Comparison of ENCODE assay signal across 8 mouse cellular contexts in genomic region chr3:126597161-126597595, GRCm38 (mm10). TPM values are rescaled to one million over a fixed set of nuclear protein-coding genes. Genes with fewer than 3 reads are reported as not detected.
DNase-seq lines count a peak whose midpoint lies in the region; ATAC-seq and TF ChIP-seq lines count a peak whose summit lies in the region.

No protein-coding gene starts in this region.

- 0 out of 2 replicates have a peak, but pooled peaks cover 4% of the 10 kb centered on the region for H3K9me3 ChIP-seq in limb, embryonic 12.5 days
- H3K9me3 ChIP-seq in midbrain, embryonic 11.5 days (ENCODE audit: control insufficient read depth, low read length): no peaks in the 10 kb centered on the region

- peak overlapping the region; percentile 91 for H3K4me2 ChIP-seq in limb, embryonic 12.5 days
- peak overlapping the region; percentile 97 for H3K4me2 ChIP-seq in midbrain, embryonic 11.5 days

- H3K27me3 ChIP-seq in limb, embryonic 12.5 days: no peaks in the 10 kb centered on the region
- no peaks in the 10 kb centered on the region for H3K27me3 ChIP-seq in midbrain, embryonic 11.5 days (ENCODE audit: control insufficient read depth, insufficient read depth, low read length)
- H3K27me3 ChIP-seq in small intestine, adult 2 months (ENCODE audit: control insufficient read depth, insufficient read depth, low read length): no peaks in the 10 kb centered on the region

- no peak for TF ChIP-seq POLR2A in cortical plate, adult 2 months (IDR thresholded peaks at IDR 0.05; ENCODE audit: extremely low read depth, insufficient read depth, low read length)
- TF ChIP-seq POLR2A in small intestine, adult 2 months (IDR thresholded peaks at IDR 0.05; ENCODE audit: low read depth, low read length): peak; percentile 63

- peak overlapping the region; percentile 98 for H3K27ac ChIP-seq in cortical plate, adult 2 months (ENCODE audit: insufficient read depth, low read length)
- peak overlapping the region; percentile 97 for H3K27ac ChIP-seq in limb, embryonic 12.5 days
- peak overlapping the region; percentile 89 for H3K27ac ChIP-seq in midbrain, embryonic 11.5 days (ENCODE audit: low read depth, low read length)
- peak overlapping the region; percentile 99 for H3K27ac ChIP-seq in small intestine, adult 2 months (ENCODE audit: insufficient read depth, low read depth, low read length)

- peak overlapping the region; percentile 89 for H3K9ac ChIP-seq in limb, embryonic 12.5 days (replicated peaks)
- peak overlapping the region; percentile 81 for H3K9ac ChIP-seq in midbrain, embryonic 11.5 days (ENCODE audit: low read length)

- H3K36me3 ChIP-seq in limb, embryonic 12.5 days: peaks cover 7% of the 10 kb centered on the region
- no peaks in the 10 kb centered on the region for H3K36me3 ChIP-seq in midbrain, embryonic 11.5 days (ENCODE audit: control insufficient read depth, insufficient read depth, low read length)
- H3K36me3 ChIP-seq in small intestine, adult 2 months (ENCODE audit: control insufficient read depth, insufficient read depth, low read length): peaks cover 13% of the 10 kb centered on the region

- H3K4me3 ChIP-seq in cortical plate, adult 2 months (ENCODE audit: insufficient read depth, low read length): peak overlapping the region; percentile 82
- peak overlapping the region; percentile 79 for H3K4me3 ChIP-seq in limb, embryonic 12.5 days (replicated peaks)
- H3K4me3 ChIP-seq in midbrain, embryonic 11.5 days (ENCODE audit: low read depth, low read length): peak overlapping the region; percentile 65
- peak overlapping the region; percentile 83 for H3K4me3 ChIP-seq in small intestine, adult 2 months (ENCODE audit: low read depth, low read length)

- TF ChIP-seq CTCF in cortical plate, adult 2 months (IDR thresholded peaks at IDR 0.05; ENCODE audit: extremely low read depth, insufficient read depth, low read length): no peak
- TF ChIP-seq CTCF in small intestine, adult 2 months (IDR thresholded peaks at IDR 0.05; ENCODE audit: extremely low read depth, insufficient read length, insufficient replicate concordance, low read depth, low read length): no peak

- peak; percentile 2 for ATAC-seq in inflammation-experienced regulatory T-cells, adult 6 months
- ATAC-seq in limb, embryonic 12.5 days (ENCODE audit: insufficient number of reproducible peaks, insufficient read depth, low FRiP score, low TSS enrichment, low read depth): peak; percentile 53
- peak; percentile 80 for ATAC-seq in midbrain, embryonic 11.5 days (ENCODE audit: low FRiP score)
- ATAC-seq in erythroid progenitor cell, adult 5-6 weeks (replicated peaks; ENCODE audit: low FRiP score, poor library complexity, severe bottlenecking): no peak

- H3K4me1 ChIP-seq in cortical plate, adult 2 months (ENCODE audit: control insufficient read depth, insufficient read depth, low read length): no peaks in the 10 kb centered on the region
- peaks cover 14% of the 10 kb centered on the region; the same call in 1 of the 2 replicates for H3K4me1 ChIP-seq in limb, embryonic 12.5 days (replicated peaks)
- H3K4me1 ChIP-seq in midbrain, embryonic 11.5 days (ENCODE audit: control insufficient read depth, insufficient read depth, low read length): peaks cover 5% of the 10 kb centered on the region; the same call in 1 of the 2 replicates
- peaks cover 2% of the 10 kb centered on the region for H3K4me1 ChIP-seq in small intestine, adult 2 months (ENCODE audit: control insufficient read depth, insufficient read depth, insufficient read length, low read length)

- DNase-seq in T-cell, adult 2 months (ENCODE audit: low spot score): peak; percentile 45
- peak; percentile 83 for DNase-seq in gastrocnemius, postnatal 25 days
- peak; percentile 96 for DNase-seq in midbrain, embryonic 11.5 days (ENCODE audit: low spot score, missing footprints)

- WGBS in limb, embryonic 12.5 days: under 1% methylated on average over 48 of the region's 51 CpGs
- WGBS in midbrain, embryonic 11.5 days: 0% methylated on average over 36 of the region's 51 CpGs
- under 1% methylated on average over 51 of the region's 51 CpGs for WGBS in small intestine, adult 2 months

RNA-seq across cellular contexts. Expression of gene Camk2d, which starts 1.1 kb away (rescaled TPM):
- 62.7 and 66.4 TPM in 2 replicates for polyA plus RNA-seq in cortical plate, adult 2 months (2012; rRNA removed)
- 10 to 100 TPM; 51.7 to 64.2 TPM for total RNA-seq in gastrocnemius, postnatal 25 days (2021)
- polyA plus RNA-seq in inflammation-experienced regulatory T-cells, adult 6 months (2017; shearing (Covaris generic)): 10 to 100 TPM; 57.4 to 90.2 (median 67.9) TPM
- 26.0 and 34.1 TPM in 2 replicates for polyA plus RNA-seq in limb, embryonic 12.5 days (2016; fragmentation: Nextera tagmentation; extraction: Ambion mirVana)
- 13.5 TPM in 2 replicates for polyA plus RNA-seq in midbrain, embryonic 11.5 days (2014; fragmentation: Nextera tagmentation; extraction: Ambion mirVana)
- polyA plus RNA-seq in small intestine, adult 2 months (2012; rRNA removed): 22.1 and 89.5 TPM in 2 replicates
- 10.8 and 43.2 TPM in 2 replicates for total RNA-seq in erythroid progenitor cell, adult 5-6 weeks (2015; ENCODE audit: low replicate concordance)
- 5.8 and 18.5 TPM in 2 replicates for total RNA-seq in erythroid progenitor cell, adult 5-6 weeks (2017; ENCODE audit: low replicate concordance)

Comparison
In these comparisons a context has a peak if more than half of its experiments do, and no peak if none do; other contexts are left out.
1. DNase-seq: peak in every context shown above with its lines; median percentile 96 in midbrain, embryonic 11.5 days; 83 in gastrocnemius, postnatal 25 days; 45 in T-cell, adult 2 months.